Mouse (Mus musculus) testis, postnatal 14 days (tissue): Measurements from ENCODE around the gene Carhsp1.
A peak's percentile ranks its signal among the peaks of the same experiment; 100 is the strongest.

Source experiments
- DNase-seq: peaks from one replicate; pipeline ENCODE4 v3.0.0; 2021; ENCODE audit warnings: low spot score

Gene Carhsp1

DNA sequence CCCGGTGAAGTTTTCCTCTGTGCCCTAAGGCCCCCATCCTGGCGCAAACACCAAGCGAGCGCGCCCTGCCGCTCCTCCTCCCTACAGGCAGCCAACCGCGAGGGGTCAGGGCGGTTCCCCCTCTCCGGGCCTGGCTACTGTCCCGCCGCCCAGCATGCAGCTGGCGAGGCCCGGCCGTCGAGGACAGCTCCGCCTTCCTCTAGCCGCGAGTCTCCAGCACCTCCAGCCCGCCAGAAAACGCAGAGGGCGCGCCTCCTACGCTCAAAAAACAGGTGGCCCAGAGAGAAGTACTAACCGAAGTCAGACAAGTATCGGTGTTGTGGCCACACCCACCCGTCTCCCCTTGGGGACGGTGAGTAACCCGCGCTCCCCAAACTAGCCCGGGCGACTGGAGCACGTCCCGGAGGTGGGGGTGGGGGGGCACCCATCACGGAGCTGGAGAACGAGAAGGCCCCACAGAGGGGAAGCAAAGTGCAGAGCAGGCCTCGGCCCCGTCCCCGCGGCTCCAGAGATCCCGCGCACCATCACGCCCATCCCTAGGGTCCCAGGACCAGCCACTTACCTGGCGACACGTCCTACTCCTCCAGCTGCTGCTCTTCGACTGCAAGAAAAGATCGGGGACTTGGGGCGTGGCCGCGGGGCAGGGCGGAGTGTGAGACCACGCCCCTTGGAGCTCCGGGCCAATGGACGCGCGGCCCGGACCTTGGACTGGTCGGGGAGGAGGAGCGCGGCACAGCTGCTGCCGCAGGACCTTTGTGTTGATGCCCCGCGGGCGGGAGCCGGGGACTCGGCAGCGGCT is at the start of gene Carhsp1:
TSS of gene Carhsp1 (minus strand) at position 605 of the 799 bp plus-strand sequence.
- DNase-seq = peak; percentile 94

DNA sequence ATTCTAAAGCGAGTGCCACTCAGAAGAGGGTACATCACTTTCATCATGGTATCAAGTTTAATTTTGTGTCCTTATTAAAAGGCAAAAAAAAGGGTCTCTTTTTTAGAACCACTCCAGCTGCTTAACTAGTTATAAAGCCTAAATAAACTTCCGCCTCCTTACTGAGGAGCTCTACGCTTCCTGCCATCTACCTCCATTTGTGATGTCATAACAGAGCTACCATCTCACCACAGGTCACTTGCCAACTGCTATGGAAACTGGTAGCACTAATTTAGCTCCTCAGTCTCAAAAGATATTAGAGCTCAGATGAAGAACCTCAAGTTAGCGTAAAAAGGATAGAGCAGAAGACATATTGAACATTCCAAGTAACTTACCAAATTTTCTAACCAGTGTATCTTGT is 48.5 kb upstream of the Carhsp1 start:
- DNase-seq = no peak

GRCm38 (mm10) chr16:8717744-8718143 is 45.8 kb upstream of the Carhsp1 start:
- DNase-seq = no peak

DNA sequence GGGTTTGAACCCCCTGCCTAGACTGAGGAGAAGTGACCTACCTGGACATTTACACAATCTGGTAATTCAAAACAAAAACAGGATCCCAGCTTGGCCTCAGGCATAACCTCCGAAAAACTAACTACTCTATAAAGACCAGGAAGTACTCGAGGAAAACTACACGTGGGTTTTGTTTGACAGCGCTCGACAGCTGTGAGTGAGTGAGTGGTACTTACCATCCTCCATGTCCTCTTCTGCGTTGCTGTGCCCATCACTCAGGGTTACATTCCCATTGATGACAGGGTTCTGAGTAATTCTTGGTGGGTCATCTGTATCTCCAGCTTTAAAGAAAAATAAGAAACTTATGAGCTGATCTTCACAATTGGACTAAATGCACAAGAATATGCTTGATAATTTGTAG is 44.3 kb upstream of the Carhsp1 start:
- DNase-seq = no peak

GRCm38 (mm10) chr16:8715513-8716080 is 43.6 kb upstream of the Carhsp1 start:
- DNase-seq = peak; percentile 29

GRCm38 (mm10) chr16:8714851-8715250 is 42.9 kb upstream of the Carhsp1 start:
- no peak for DNase-seq

DNA sequence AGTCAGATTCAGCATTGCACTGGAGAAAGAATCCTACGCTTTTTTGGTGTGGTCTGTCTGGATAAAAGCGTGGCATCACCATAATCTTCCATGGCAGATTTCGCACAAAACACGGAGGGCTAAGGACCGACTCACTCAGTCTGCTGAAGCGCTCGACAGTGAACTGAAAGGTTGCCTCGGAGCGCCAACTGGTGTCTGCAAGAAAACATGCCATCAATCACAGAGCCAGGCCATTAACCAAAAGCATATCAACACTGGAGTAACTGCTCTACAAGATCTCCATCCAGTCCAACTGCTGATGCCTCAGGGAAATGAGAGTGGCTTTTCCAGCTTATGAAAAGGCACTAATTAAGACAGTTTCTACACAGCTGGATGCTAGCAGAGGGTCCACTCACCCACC is 40.0 kb upstream of the Carhsp1 start:
- DNase-seq = no peak

GRCm38 (mm10) chr16:8700586-8700985 is 28.6 kb upstream of the Carhsp1 start:
- no peak for DNase-seq

GRCm38 (mm10) chr16:8699556-8699955 is 27.6 kb upstream of the Carhsp1 start:
- DNase-seq = peak; percentile 53

- DNase-seq = no peak
Observed at GRCm38 (mm10) chr16:8691206-8691605, 19.3 kb upstream of the Carhsp1 start.

DNA sequence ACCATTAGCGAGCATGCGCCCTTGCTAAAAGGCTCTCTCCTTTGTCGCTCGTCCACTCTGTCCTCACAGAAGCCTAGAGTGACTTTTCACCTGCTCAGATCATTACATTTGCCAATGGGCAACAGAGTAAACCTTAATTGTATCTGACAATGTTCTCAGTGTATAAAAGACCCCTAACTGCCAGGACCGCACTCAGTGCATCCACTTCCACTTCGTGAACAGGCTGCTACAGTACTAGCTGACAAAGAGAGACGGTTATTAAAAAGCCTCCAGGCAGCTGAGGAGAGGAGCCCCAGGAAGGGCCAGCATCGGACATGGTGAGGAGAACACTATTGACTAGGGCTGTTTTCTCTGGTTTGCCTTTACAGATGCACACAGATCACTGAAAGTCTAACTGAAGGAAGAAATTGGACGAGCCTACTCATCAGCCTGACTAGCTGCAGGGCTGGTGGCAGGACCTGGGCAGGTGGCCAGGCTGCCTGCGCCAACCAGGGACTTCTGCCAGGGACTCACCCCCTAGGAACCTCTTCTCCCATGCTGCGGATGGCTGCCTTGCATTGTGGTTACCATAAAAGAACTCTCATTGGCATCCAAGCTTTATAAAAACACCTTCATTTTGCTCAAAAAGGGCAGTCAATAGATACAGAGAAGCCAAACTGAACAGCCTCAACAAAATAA is 18.2 kb upstream of the Carhsp1 start:
- DNase-seq = peak; percentile 47

- DNase-seq = no peak
Observed at GRCm38 (mm10) chr16:8687559-8688112, 15.7 kb upstream of the Carhsp1 start.

DNA sequence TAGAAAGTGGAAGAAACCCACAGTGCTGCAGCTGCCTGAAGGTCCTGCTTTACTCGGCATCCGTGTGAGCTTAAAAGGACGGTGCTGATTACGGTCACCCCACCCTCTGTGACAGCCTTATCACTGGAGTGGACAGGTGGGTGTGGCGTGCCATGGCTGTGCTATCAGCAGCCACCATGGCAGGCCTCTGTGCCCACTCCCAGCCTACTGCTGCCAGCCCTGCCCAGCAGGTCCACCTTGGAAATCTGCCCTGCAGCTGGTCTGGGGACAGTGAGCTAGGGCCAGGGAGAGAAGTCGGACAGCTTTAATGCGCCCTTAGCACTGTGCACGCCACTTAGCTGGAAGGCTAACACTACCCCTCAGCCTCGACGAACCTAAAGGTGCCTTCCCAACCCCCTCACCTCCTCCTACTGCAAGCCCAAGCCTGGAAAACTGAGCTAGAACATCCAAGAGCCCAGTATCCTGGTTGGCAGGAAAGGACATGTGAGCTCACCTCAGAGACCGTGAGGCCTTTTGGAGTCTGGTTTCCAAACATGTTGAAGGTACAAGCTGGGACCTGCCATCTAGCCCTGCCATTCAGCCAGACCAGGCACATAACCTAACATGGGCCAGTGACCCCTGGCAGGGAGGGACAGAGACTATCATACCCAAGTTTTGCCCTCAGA is 15.0 kb upstream of the Carhsp1 start:
- no peak for DNase-seq

GRCm38 (mm10) chr16:8686121-8686870 is 14.3 kb upstream of the Carhsp1 start:
- peak; percentile 38 for DNase-seq

GRCm38 (mm10) chr16:8685087-8685486 is 13.1 kb upstream of the Carhsp1 start:
- no peak for DNase-seq

DNA sequence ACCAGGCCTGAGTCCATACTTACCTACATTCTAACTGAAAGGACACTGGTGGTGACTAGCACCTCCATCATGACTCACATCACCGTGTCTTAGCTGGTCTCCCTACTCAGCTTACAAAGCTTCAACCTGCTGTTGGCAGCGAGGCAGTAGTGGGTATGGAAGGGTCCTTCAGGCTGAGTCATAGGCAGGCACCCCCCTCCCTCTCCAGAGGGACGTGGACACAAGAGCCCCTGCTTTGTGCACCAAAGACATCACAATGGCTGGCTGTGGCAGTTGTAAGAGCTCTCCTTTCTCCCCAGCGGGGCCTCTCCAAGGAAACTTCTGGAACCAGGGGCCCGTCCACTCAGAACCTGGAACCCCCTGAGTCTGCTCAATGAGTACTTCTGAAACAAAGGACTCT is 8.5 kb upstream of the Carhsp1 start, which contains the start of gene Gm5767:
TSS of gene Gm5767 (plus strand) at position 301 of the 400 bp plus-strand sequence.
- DNase-seq = no peak

- no peak for DNase-seq
Observed at GRCm38 (mm10) chr16:8679780-8680179, 7.8 kb upstream of the Carhsp1 start.

DNA sequence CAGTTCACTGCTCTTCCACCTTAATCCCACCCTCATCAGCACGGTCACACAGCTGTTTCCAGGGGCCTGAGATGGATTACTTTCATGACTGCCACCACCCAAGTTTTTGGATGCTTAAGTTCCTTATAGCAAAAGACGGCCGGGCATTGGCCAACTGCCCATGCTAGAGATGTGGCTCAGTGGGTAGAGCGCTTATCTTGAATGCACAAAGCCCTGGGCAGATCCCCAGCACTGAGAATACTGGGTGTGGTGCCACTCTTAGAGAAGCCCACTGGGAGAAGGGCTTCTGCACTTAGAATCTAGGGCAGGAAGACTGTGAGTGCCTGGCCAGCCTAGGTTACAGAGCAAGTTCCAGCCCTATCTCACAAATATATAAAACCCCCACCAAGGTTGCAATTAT is 6.7 kb upstream of the Carhsp1 start:
- no peak for DNase-seq

- no peak for DNase-seq
Observed at GRCm38 (mm10) chr16:8678035-8678434, 6.1 kb upstream of the Carhsp1 start.

DNA sequence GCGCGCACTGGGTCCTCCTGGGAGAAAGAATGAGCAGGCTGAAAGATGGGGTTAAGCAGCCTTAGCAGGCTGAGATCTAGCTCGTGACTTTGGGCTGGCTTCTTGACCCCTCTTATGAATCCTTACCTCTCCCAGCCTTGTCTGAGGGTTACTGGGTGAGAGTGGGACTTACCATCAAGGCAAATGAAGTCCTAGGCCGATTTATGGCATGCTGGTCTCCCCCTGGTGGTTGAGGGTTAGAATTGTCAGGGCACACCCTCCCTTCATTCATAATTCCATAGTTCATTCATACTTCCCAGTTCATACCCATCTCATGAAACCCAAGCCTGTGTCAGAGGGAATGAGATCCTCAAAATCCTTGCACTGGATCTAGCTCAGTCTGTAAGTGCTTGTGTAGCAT is 4.8 kb upstream of the Carhsp1 start:
- DNase-seq = no peak

DNA sequence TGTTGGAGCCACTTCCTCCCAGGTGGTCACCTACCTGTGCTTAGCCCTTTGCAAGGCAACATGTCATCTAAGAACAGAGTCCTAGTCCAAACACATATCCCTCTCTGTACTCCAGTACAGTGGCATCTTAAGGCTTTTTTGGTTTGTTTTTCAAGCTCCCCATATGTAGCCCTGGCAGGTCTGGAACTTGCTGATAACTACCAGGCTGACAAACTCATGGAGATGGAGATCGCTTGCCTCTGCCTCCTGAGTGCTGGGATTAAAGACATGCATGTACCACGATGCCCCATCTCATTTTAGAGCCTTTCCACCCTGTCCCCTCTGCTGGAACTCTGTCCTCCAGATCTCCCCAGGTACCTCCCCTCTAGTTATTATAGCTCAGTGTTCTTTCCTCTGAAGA is 4.3 kb upstream of the Carhsp1 start:
- DNase-seq = no peak

GRCm38 (mm10) chr16:8675559-8675958 is 3.6 kb upstream of the Carhsp1 start:
- DNase-seq = no peak
